Mouse (Mus musculus): ENCODE results near the gene Nlrx1. TPM values are rescaled to one million over a fixed set of nuclear protein-coding genes. Genes with fewer than 3 reads are reported as not detected.

Gene Nlrx1
- total RNA-seq (2014; rRNA removed) (5.7 and 12.7 TPM in 2 replicates), polyA plus RNA-seq (2015; fragmentation: Nextera tagmentation; extraction: Ambion mirVana) (5.1 and 6.9 TPM in 2 replicates)

- DNase-seq (ENCODE audit: low spot score), result no peak
- H3K4me1 ChIP-seq (ENCODE audit: insufficient read depth, low read length), result peaks cover 6% of the 10 kb centered on the region
- H3K9me3 ChIP-seq (ENCODE audit: low read length), result no peaks in the 10 kb centered on the region
- no peak for TF ChIP-seq CTCF (IDR thresholded peaks at IDR 0.05; ENCODE audit: low read depth)
- WGBS, result 83% methylated on average over 6 of the region's 6 CpGs
- H3K36me3 ChIP-seq (ENCODE audit: insufficient read depth, low read length), result no peaks in the 10 kb centered on the region; the same call in 1 of the 2 replicates
- no peak for ATAC-seq
- H3K4me2 ChIP-seq (ENCODE audit: low read depth, low read length), result peak within 1 kb of the TSS; percentile 57
- H3K4me3 ChIP-seq (ENCODE audit: low read length), result peak within 1 kb of the TSS; percentile 40
- peak within 1 kb of the TSS; percentile 82 for H3K27ac ChIP-seq
- H3K9ac ChIP-seq (replicated peaks; ENCODE audit: low read length), result peak within 1 kb of the TSS; percentile 71
- H3K27me3 ChIP-seq (ENCODE audit: insufficient read depth, low read length), result no peaks in the 10 kb centered on the region
Measured at GRCm38 (mm10) chr9:44268432-44268831, at the start of gene Nlrx1. Gene Nlrx1, minus strand, starts transcription at chr9:44268599.

GRCm38 (mm10) chr9:44317452-44317851 is 49.1 kb upstream of the Nlrx1 start:
- H3K36me3 ChIP-seq (ENCODE audit: insufficient read depth, low read length), result peaks cover 27% of the 10 kb centered on the region
- TF ChIP-seq CTCF (IDR thresholded peaks at IDR 0.05; ENCODE audit: low read depth), result no peak
- no peaks in the 10 kb centered on the region for H3K9me3 ChIP-seq (ENCODE audit: low read length)
- ATAC-seq (no peak), DNase-seq (ENCODE audit: low spot score) (no peak)
- no peak overlapping the region for H3K4me3 ChIP-seq (ENCODE audit: low read length)
- peak overlapping the region; percentile 88; the same call in 1 of the 2 replicates for H3K4me2 ChIP-seq (ENCODE audit: low read depth, low read length)
- WGBS, result 64% methylated on average over 4 of the region's 4 CpGs
- H3K9ac ChIP-seq (replicated peaks; ENCODE audit: low read length), result no peak overlapping the region
- peaks cover 18% of the 10 kb centered on the region for H3K4me1 ChIP-seq (ENCODE audit: insufficient read depth, low read length)
- H3K27ac ChIP-seq, result no peak overlapping the region
- H3K27me3 ChIP-seq (ENCODE audit: insufficient read depth, low read length), result no peaks in the 10 kb centered on the region

- H3K27ac ChIP-seq, result no peak overlapping the region
- H3K4me1 ChIP-seq (ENCODE audit: insufficient read depth, low read length), result peaks cover 18% of the 10 kb centered on the region
- H3K36me3 ChIP-seq (ENCODE audit: insufficient read depth, low read length), result peaks cover 29% of the 10 kb centered on the region
- H3K27me3 ChIP-seq (ENCODE audit: insufficient read depth, low read length), result no peaks in the 10 kb centered on the region
- DNase-seq (ENCODE audit: low spot score), result no peak
- H3K9me3 ChIP-seq (ENCODE audit: low read length), result no peaks in the 10 kb centered on the region
- H3K9ac ChIP-seq (replicated peaks; ENCODE audit: low read length), result no peak overlapping the region
- no peak overlapping the region for H3K4me3 ChIP-seq (ENCODE audit: low read length)
- TF ChIP-seq CTCF (IDR thresholded peaks at IDR 0.05; ENCODE audit: low read depth), result no peak
- no peak overlapping the region for H3K4me2 ChIP-seq (ENCODE audit: low read depth, low read length)
- no peak for ATAC-seq
- 96% methylated on average over 18 of the region's 18 CpGs for WGBS
Measured at GRCm38 (mm10) chr9:44314910-44315309, 46.5 kb upstream of the Nlrx1 start.

- H3K4me1 ChIP-seq (ENCODE audit: insufficient read depth, low read length), result peaks cover 18% of the 10 kb centered on the region
- no peak overlapping the region for H3K4me2 ChIP-seq (ENCODE audit: low read depth, low read length)
- DNase-seq (ENCODE audit: low spot score) (no peak), ATAC-seq (no peak)
- H3K9me3 ChIP-seq (ENCODE audit: low read length), result no peaks in the 10 kb centered on the region
- H3K27ac ChIP-seq, result no peak overlapping the region
- H3K27me3 ChIP-seq (ENCODE audit: insufficient read depth, low read length), result no peaks in the 10 kb centered on the region
- no peak for TF ChIP-seq CTCF (IDR thresholded peaks at IDR 0.05; ENCODE audit: low read depth)
- peaks cover 29% of the 10 kb centered on the region for H3K36me3 ChIP-seq (ENCODE audit: insufficient read depth, low read length)
- 52% methylated on average over 4 of the region's 4 CpGs for WGBS
- no peak overlapping the region for H3K9ac ChIP-seq (replicated peaks; ENCODE audit: low read length)
- H3K4me3 ChIP-seq (ENCODE audit: low read length), result no peak overlapping the region
Measured at GRCm38 (mm10) chr9:44314257-44314547, 45.8 kb upstream of the Nlrx1 start.

GRCm38 (mm10) chr9:44313476-44314256 is 45.3 kb upstream of the Nlrx1 start:
- no peak for TF ChIP-seq CTCF (IDR thresholded peaks at IDR 0.05; ENCODE audit: low read depth)
- no peak overlapping the region for H3K27ac ChIP-seq
- DNase-seq (ENCODE audit: low spot score) (peak; percentile 57), ATAC-seq (no peak)
- WGBS, result 52% methylated on average over 19 of the region's 19 CpGs
- no peak overlapping the region for H3K4me2 ChIP-seq (ENCODE audit: low read depth, low read length)
- H3K4me1 ChIP-seq (ENCODE audit: insufficient read depth, low read length), result peaks cover 13% of the 10 kb centered on the region
- peaks cover 29% of the 10 kb centered on the region for H3K36me3 ChIP-seq (ENCODE audit: insufficient read depth, low read length)
- H3K9ac ChIP-seq (replicated peaks; ENCODE audit: low read length), result no peak overlapping the region
- H3K9me3 ChIP-seq (ENCODE audit: low read length), result no peaks in the 10 kb centered on the region
- H3K27me3 ChIP-seq (ENCODE audit: insufficient read depth, low read length), result no peaks in the 10 kb centered on the region
- no peak overlapping the region for H3K4me3 ChIP-seq (ENCODE audit: low read length)

- Histone ChIP-seq H3K27ac (no peak overlapping the region), H3K9ac (replicated peaks; ENCODE audit: low read length) (no peak overlapping the region), H3K9me3 (ENCODE audit: low read length) (no peaks in the 10 kb centered on the region), H3K4me2 (ENCODE audit: low read depth, low read length) (no peak overlapping the region), H3K4me1 (ENCODE audit: insufficient read depth, low read length) (no peaks in the 10 kb centered on the region), H3K36me3 (ENCODE audit: insufficient read depth, low read length) (peaks cover 29% of the 10 kb centered on the region), H3K27me3 (ENCODE audit: insufficient read depth, low read length) (no peaks in the 10 kb centered on the region), H3K4me3 (ENCODE audit: low read length) (no peak overlapping the region)
- no peak for ATAC-seq
- 19% methylated on average over 27 of the region's 27 CpGs for WGBS
- no peak for DNase-seq (ENCODE audit: low spot score)
- TF ChIP-seq CTCF (IDR thresholded peaks at IDR 0.05; ENCODE audit: low read depth), result no peak
Measured at GRCm38 (mm10) chr9:44311136-44312134, 43.0 kb upstream of the Nlrx1 start.

Data from hindbrain, postnatal 0 days (tissue).